Mouse (Mus musculus): ENCODE measurements around the gene Hspg2.

DNA sequence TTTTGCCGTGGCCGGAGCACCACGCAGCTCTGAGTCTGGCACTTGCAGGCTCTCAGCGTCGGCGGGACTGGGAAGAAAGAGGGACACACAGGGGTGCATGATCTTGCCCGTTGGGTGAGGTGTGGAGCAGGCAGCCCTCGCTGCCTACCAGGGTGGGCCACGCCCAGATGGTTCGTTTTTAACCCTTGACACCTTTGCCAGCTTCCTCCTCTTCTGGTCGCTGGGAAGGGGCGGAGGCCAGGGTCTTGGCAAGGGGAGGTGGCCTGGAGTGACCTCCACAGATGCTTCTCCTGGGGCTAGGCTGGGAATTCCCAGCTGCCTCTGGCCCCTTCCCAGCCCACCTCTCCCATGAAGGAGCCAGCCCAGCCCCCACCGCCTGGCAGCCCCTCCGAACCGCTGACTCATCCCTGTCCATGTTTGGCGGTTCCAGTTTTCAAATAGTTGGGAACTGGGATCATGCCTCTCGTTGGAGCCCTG, 8.2 kb downstream of the Hspg2 start:
- TF ChIP-seq EP300 (IDR thresholded peaks at IDR 0.05; ENCODE audit: insufficient read depth, low read depth, low read length) (0 out of 2 replicates have a peak, but pooled peaks have one; percentile 58), CTCF (IDR thresholded peaks at IDR 0.05; ENCODE audit: low read depth, low read length) (no peak), POLR2A (IDR thresholded peaks at IDR 0.05; ENCODE audit: insufficient read depth, low read length) (no peak)
